Mouse (Mus musculus) stomach, embryonic 16.5 days (tissue): ENCODE measurements at regions not wholly inside any gene's neighbourhood (a gene's known extent, or its start where the extent isn't known, plus 50 kb on each side); places are given as distances from the start of the nearest gene placed in this dataset.

Experiments used
- ATAC-seq: fragments of 200-750 bp; cut with Nextera tagmentation; 2 replicates; pipeline ENCODE4 v1.8.0; 2017; ENCODE audit warnings: moderate number of reproducible peaks, moderate TSS enrichment; ENCODE audit not compliant: insufficient read depth, low FRiP score
- H3K27ac ChIP-seq: fragments of 300-500 bp; sonication (generic); 2 replicates; pipeline ENCODE4 v1.5.1; 2014; ENCODE audit warnings: low read length
- H3K27me3 ChIP-seq: fragments of 300-500 bp; sonication (generic); 2 replicates; pipeline ENCODE4 v1.6.1; 2014; ENCODE audit warnings: low read length, control low read depth, mixed read lengths; ENCODE audit not compliant: control insufficient read depth, insufficient read depth
- H3K36me3 ChIP-seq: fragments of 300-500 bp; sonication (generic); 2 replicates; pipeline ENCODE4 v1.6.1; 2014; ENCODE audit warnings: low read length; ENCODE audit not compliant: control insufficient read depth, insufficient read depth
- H3K4me1 ChIP-seq: fragments of 300-500 bp; sonication (generic); 2 replicates; pipeline ENCODE4 v1.6.1; 2014; ENCODE audit warnings: low read length, control low read depth, mixed read lengths; ENCODE audit not compliant: control insufficient read depth, insufficient read depth
- H3K4me2 ChIP-seq: fragments of 300-500 bp; sonication (generic); 2 replicates; pipeline ENCODE4 v1.6.1; 2014; ENCODE audit warnings: low read depth, low read length, mixed read lengths
- H3K4me3 ChIP-seq: fragments of 300-500 bp; sonication (generic); replicated peaks from 2 replicates; pipeline ENCODE4 v1.5.1; 2014; ENCODE audit warnings: mild to moderate bottlenecking, low read length
- H3K9ac ChIP-seq: fragments of 300-500 bp; sonication (generic); 2 replicates; pipeline ENCODE4 v1.6.1; 2014; ENCODE audit warnings: low read length
- H3K9me3 ChIP-seq: fragments of 300-500 bp; sonication (generic); replicated peaks from 2 replicates; pipeline ENCODE4 v1.6.1; 2016; ENCODE audit warnings: low read length, control low read depth; ENCODE audit not compliant: control insufficient read depth
- WGBS: fragments of 180-500 bp; shearing (Covaris S2); extraction: QIAGEN DNeasy Blood & Tissue Kit; methylation state at CpG from one replicate; pipeline ENCODE4 v1.1.7; 2014; 5-methylcytosine and 5-hydroxymethylcytosine counted together

- no peaks in the 10 kb centered on the region for H3K27me3 ChIP-seq
- 43% methylated on average over 17 of the region's 17 CpGs for WGBS
- H3K36me3 ChIP-seq: no peaks in the 10 kb centered on the region
- ATAC-seq: no peak; the same call in 1 of the 2 replicates
- no peak overlapping the region for H3K27ac ChIP-seq
- H3K4me3 ChIP-seq: no peak overlapping the region
- H3K9me3 ChIP-seq: no peaks in the 10 kb centered on the region
- no peak overlapping the region for H3K9ac ChIP-seq
- H3K4me2 ChIP-seq: no peak overlapping the region
- H3K4me1 ChIP-seq: no peaks in the 10 kb centered on the region
These were observed 72.0 kb downstream of the Hoxa1 start for GRCm38 (mm10) chr6:52085932-52086643.

- no peak overlapping the region for H3K9ac ChIP-seq
- no peak overlapping the region for H3K4me3 ChIP-seq
- H3K27ac ChIP-seq: no peak overlapping the region
- no peaks in the 10 kb centered on the region for H3K9me3 ChIP-seq
- no peaks in the 10 kb centered on the region for H3K36me3 ChIP-seq
- 90% methylated on average over 2 of the region's 2 CpGs for WGBS
- no peak for ATAC-seq
- no peak overlapping the region for H3K4me2 ChIP-seq
- no peaks in the 10 kb centered on the region for H3K4me1 ChIP-seq
- no peaks in the 10 kb centered on the region for H3K27me3 ChIP-seq
These were observed 72.3 kb upstream of the Skap2 start for GRCm38 (mm10) chr6:52084622-52085021.

GRCm38 (mm10) chr6:52079501-52079900 is 67.2 kb upstream of the Skap2 start:
- Histone ChIP-seq H3K36me3 (no peaks in the 10 kb centered on the region), H3K9ac (no peak overlapping the region), H3K9me3 (no peaks in the 10 kb centered on the region), H3K27ac (no peak overlapping the region), H3K4me1 (peaks cover 8% of the 10 kb centered on the region; the same call in 1 of the 2 replicates), H3K27me3 (0 out of 2 replicates have a peak, but pooled peaks cover 3% of the 10 kb centered on the region), H3K4me2 (no peak overlapping the region), H3K4me3 (no peak overlapping the region)
- 20% methylated on average over 7 of the region's 7 CpGs for WGBS
- no peak for ATAC-seq

GRCm38 (mm10) chr6:52078530-52079340 is 66.4 kb upstream of the Skap2 start:
- no peak overlapping the region for H3K9ac ChIP-seq
- peaks cover 8% of the 10 kb centered on the region; the same call in 1 of the 2 replicates for H3K4me1 ChIP-seq
- no peaks in the 10 kb centered on the region for H3K9me3 ChIP-seq
- 40% methylated on average over 12 of the region's 12 CpGs for WGBS
- ATAC-seq: no peak
- H3K4me3 ChIP-seq: no peak overlapping the region
- H3K27me3 ChIP-seq: 0 out of 2 replicates have a peak, but pooled peaks cover 3% of the 10 kb centered on the region
- peak overlapping the region; percentile 28 for H3K4me2 ChIP-seq
- H3K36me3 ChIP-seq: no peaks in the 10 kb centered on the region
- H3K27ac ChIP-seq: 0 out of 2 replicates have a peak overlapping the region, but pooled peaks have one; percentile 26

GRCm38 (mm10) chr6:52076179-52076932 is 64.0 kb upstream of the Skap2 start:
- H3K9me3 ChIP-seq: no peaks in the 10 kb centered on the region
- H3K4me1 ChIP-seq: peaks cover 8% of the 10 kb centered on the region; the same call in 1 of the 2 replicates
- WGBS: 45% methylated on average over 15 of the region's 15 CpGs
- H3K36me3 ChIP-seq: no peaks in the 10 kb centered on the region
- H3K4me3 ChIP-seq: no peak overlapping the region
- ATAC-seq: no peak
- 0 out of 2 replicates have a peak, but pooled peaks cover 3% of the 10 kb centered on the region for H3K27me3 ChIP-seq
- H3K9ac ChIP-seq: no peak overlapping the region
- 0 out of 2 replicates have a peak overlapping the region, but pooled peaks have one; percentile 9 for H3K4me2 ChIP-seq
- no peak overlapping the region for H3K27ac ChIP-seq

GRCm38 (mm10) chr6:52074904-52075303 is 62.6 kb upstream of the Skap2 start:
- peaks cover 8% of the 10 kb centered on the region; the same call in 1 of the 2 replicates for H3K4me1 ChIP-seq
- no peaks in the 10 kb centered on the region for H3K36me3 ChIP-seq
- H3K4me3 ChIP-seq: no peak overlapping the region
- no peaks in the 10 kb centered on the region for H3K9me3 ChIP-seq
- no peak overlapping the region for H3K4me2 ChIP-seq
- 72% methylated on average over 2 of the region's 2 CpGs for WGBS
- H3K9ac ChIP-seq: no peak overlapping the region
- no peak overlapping the region for H3K27ac ChIP-seq
- 0 out of 2 replicates have a peak, but pooled peaks cover 3% of the 10 kb centered on the region for H3K27me3 ChIP-seq
- no peak for ATAC-seq

GRCm38 (mm10) chr6:52067151-52067550 is 54.8 kb upstream of the Skap2 start:
- peak overlapping the region; percentile 60 for H3K27ac ChIP-seq
- H3K9me3 ChIP-seq: no peaks in the 10 kb centered on the region
- H3K27me3 ChIP-seq: no peaks in the 10 kb centered on the region
- H3K4me1 ChIP-seq: peaks cover 18% of the 10 kb centered on the region; the same call in 1 of the 2 replicates
- 30% methylated on average over 9 of the region's 9 CpGs for WGBS
- no peaks in the 10 kb centered on the region for H3K36me3 ChIP-seq
- H3K4me2 ChIP-seq: no peak overlapping the region
- H3K9ac ChIP-seq: no peak overlapping the region
- peak; percentile 82 for ATAC-seq
- no peak overlapping the region for H3K4me3 ChIP-seq

GRCm38 (mm10) chr6:52065652-52066051 is 53.3 kb upstream of the Skap2 start:
- no peaks in the 10 kb centered on the region for H3K36me3 ChIP-seq
- H3K9me3 ChIP-seq: no peaks in the 10 kb centered on the region
- no peak for ATAC-seq
- H3K4me2 ChIP-seq: no peak overlapping the region
- peaks cover 18% of the 10 kb centered on the region; the same call in 1 of the 2 replicates for H3K4me1 ChIP-seq
- 88% methylated on average over 10 of the region's 10 CpGs for WGBS
- H3K27ac ChIP-seq: no peak overlapping the region
- no peak overlapping the region for H3K4me3 ChIP-seq
- H3K27me3 ChIP-seq: no peaks in the 10 kb centered on the region
- H3K9ac ChIP-seq: no peak overlapping the region
